Mouse (Mus musculus) urinary bladder, postnatal 14 days (tissue): ENCODE data around the gene Taok3.
"Not testable (repeated sequence)": the region's sequence is repeated elsewhere in the genome, so short reads cannot be mapped to it uniquely, and the experiment has no call there.

Experiments used
- DNase-seq: peaks from one replicate; pipeline ENCODE4 v3.0.0; 2021; ENCODE audit warnings: low spot score

Gene Taok3

DNA sequence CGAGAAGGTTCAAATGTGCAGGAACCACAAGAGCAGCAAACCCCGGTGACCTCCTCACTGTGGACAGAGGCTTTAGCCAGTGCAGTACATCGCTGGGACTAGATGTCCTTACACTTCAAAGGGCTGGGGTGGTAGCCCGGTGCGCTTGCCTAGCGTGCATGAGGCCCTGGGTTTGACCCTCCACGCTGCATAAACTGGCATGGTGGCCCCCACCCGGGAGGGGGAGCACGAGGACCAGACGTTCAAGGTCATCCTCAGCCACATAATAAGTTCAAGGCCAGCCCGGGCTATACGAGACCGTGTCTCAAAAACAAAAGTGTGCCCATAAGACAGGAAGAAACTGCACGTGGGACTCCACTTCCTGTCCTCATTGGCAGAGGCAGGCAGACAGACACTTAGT is 148.0 kb downstream of the Taok3 start:
- no peak for DNase-seq

DNA sequence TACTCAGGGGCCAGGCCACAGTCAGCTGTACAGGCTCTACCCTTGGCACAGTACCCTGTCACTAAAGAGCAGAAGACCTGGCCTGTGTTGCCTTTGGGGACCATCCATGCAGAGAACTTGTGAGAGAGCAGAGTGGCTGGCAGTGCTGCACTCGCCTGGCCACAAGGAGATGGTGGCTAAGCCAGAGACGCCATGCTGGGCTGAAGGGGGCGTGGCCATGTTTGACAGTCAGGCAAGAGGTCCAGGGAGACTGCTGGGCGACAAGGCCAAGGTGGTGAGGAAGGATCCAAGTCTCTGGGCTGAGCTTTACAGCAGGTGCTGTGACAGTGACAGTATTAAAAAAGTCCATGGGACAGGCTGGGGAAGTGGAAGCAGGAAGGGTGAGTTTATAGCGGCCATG is 148.8 kb downstream of the Taok3 start:
- no peak for DNase-seq

DNA sequence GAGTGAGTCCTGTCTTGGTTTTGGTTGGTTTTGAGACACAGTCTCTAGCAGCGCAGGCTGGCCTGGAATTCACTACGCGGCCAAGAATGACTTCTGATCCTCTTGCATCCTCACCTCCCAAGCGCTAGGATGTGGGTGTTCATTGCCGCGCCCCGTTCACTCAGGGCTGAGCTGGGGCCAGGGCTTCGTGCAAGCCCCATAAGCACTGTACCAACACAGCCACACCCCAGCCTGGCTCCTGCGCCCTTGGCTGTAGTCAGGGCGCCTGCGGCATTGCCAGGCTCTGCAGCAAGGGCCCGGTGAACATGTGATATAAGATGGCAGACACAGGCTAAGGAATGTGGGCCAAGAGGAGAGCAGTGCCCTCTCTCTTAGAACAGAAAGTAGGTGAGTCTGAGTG is 149.5 kb downstream of the Taok3 start:
- no peak for DNase-seq

DNA sequence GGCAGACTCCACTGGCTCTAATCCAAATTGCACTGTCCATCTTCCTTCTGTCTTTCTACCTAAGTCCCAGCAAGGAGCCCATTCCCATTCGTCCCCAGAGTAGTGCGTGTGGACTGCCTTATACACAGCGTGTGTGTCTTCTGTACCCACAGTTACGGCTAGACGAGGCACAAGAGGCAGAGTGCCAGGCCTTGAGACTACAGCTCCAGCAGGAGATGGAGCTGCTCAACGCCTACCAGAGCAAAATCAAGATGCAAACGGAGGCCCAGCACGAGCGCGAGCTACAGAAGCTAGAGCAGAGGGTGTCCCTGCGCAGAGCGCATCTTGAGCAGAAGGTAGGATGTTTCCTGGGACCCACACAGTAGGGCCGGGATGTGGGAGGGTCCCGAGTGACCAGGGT is 152.0 kb downstream of the Taok3 start:
- DNase-seq, result no peak

DNA sequence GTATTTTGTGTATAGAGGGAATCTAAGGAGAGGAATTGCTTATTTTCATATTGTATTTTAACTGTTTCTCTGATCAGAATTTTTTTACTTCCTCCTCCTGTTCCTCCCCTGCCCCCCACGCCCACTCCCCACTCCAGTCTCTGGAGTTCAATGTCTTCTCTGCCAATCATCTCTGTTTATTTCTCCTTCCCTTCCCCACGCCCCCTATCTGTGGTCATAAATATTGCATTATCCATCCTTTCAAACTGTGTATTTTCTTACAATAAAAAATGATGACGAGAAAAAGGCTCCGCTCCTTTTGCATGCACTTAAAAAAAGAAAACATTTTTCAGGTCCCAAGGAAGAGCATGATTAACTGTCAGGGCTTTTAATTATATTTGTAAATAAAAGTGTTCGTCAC is 154.9 kb downstream of the Taok3 start:
- DNase-seq, result no peak

DNA sequence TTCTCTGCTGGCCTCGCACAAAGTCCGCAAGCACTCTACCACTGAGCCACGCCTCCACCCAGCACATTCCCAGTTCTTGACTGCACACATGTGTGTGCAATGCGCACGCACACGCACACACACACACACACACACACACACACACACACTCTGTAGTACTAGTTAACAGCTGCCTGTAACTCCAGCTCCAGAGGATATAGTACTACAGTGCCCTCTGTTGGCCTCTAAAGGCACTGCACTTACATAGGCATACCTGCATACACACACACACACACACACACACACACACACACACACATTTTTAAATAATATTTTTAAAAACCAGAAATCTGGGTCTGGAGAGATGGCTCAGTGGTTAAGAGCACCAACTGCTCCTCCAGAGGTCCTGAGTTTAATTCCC is 157.9 kb downstream of the Taok3 start:
- DNase-seq, result no peak

DNA sequence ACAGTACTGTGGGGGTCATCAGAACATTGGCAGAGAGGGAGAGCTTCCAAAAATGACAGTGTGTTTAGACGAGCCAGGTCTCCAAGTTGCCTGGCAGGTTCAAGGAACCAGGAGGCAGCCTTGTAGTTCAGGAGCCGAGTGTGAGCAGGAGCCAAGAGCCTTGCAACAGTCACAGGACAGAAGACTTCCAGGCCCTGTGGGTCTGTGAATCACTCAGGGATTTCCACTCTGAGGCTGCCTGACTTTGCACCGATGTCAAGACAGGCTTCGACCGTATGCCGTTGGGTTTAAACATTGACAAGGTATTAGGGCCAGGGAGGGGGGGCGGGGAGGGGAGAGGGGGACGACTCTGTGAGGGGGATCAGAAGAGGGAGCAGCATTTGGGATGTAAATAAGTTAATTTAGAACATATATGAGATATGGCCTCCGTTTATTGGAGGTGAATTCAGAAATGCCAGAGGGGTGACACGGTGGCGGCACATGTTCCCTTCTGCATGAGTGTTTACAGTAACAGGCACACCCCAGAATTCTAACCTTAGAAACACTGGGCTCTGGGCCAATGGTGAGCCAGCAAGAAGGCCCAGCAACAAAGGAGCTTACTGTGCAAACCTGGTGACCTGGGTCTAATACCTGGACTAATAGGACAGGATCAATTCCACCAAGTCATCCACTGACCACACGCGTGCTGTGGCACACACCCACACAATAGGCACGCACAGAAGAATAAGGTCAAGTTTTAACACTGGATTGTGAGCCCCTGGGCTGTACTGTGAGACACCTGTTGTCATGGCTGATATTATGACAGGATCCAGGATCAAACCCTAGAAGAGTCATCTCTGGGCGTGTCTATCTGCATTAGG is 159.1 kb downstream of the Taok3 start:
- DNase-seq, result peak; percentile 86

DNA sequence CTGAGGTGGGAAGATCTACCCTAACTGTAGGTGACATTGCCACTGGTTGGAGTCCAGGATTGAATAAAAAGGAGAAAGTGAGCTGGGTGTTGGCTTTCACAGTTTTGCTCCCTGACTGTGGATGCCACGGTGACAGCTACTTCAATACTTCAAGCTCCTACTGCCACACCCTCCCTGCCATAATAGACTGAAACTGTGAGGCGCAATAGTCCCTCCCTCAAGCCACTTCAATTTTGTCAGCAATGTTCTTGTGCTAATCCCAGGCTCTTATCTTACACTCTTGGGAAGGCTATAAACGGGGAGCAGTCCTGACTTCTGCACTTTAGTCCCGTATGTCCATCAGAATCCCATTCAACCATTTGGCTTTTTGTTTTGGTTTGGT is 159.7 kb downstream of the Taok3 start:
- no peak for DNase-seq

DNA sequence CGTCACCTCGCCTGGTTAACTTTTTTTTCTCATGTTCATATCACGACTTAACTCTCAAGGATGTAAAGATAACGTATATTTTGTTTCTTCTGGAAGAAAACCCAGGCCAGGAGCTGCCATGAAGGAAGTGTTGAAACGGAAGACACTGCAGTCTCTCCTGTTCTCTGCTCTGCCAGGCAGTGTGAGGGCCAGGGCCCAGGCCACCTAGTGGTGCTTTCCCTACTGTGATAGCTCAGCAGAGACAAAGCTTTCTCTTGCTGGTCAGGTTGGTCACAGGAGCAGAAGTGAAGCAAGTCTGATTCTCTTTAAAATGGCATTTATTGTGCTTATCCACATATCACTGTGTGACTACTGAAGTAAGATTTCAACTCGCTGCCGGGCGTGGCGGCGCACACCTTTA is 161.6 kb downstream of the Taok3 start:
- DNase-seq, result peak; percentile 43

DNA sequence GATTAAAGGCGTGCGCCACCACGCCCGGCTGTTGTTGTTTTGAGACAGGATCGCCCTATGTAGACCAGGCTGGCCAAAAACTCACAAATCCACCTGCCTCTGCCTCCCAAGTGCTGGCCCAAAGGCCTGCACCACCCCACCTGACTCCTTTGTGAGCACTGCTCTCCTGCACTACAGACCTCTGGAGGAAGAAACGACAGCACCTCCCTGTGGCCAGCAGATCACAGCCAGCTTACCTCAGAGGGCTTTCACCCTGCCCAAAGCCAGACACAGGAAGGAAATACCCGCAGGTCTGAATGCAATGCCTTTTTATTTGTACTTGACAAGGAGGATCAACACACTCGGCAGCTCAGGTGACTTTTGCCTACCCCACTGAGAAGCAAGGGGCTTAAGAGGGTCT is 162.4 kb downstream of the Taok3 start:
- DNase-seq, result no peak

DNA sequence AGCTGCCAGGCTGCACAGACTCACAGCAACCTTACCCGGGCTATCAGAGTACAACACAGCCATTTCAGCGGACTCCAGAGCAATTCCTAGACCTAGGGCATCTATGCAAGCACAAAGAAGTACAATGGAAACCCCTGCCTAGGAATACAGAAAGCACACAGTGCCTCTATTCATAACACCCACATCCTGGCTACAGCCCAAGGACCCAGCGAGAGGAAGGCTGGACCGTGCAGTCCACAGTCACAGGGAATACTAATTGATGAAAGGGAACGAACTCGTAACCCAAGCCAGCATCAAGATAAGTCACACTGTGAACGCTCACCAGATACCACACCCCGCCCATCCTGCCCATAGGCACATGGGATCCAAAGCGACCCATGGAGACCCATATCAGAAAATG is 164.1 kb downstream of the Taok3 start:
- DNase-seq, result peak; percentile 13

DNA sequence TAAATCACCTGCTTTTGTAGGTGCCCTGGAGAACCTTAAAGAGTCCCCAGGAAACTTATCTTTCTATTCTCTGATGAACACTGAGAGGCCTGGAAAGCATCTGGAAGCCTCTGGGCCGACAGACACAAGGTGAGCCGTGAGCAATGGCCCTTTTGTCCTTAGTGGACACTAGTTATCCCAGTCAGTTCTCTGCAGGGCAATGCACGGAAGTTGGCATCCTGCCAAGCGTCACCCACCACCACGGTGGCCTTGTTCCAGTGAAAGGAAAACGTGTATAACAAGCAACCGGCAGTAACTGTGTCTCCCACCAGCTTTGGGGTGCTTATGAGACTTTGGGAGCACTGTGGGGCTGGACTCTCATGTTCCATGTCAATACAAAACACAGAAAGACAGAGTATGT is 164.8 kb downstream of the Taok3 start:
- peak; percentile 24 for DNase-seq

DNA sequence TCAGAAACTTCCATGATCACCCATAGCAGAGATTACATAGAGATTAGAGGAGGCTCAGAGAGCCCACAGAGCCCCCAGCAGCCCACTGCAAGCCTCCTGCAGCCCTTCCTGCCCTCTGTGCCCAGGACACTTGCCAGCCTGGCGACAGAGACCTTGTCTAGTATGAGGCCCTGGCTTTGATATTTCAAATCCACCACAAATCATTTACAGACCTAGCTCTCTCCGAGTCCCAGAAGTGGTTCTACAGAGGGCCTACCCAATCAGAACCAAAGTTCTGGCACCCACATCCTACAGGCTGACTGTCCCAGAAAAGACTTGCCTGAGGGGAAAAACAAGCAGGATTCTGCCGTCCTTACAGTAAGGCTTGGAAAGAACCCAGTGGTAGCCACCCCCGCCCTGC is 165.3 kb downstream of the Taok3 start:
- DNase-seq, result no peak

DNA sequence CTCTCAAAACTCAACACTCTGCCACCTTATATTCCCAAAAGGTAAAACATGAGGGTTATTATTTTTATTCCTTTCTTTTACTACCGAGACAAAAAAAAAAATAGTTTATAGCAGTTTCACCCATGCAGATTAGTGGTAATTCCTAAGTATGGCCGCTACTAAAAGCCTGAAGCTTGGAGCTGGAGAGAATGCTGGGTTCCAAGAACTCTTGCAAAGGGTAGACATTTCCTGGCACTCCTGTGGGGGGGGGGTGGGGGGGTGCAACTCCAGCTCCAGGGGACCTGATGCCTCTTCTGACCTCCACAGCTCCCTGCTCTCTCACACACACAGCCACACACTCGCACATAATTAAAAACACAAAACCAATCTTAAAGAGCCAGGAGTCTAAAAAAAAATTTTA is 166.4 kb downstream of the Taok3 start:
- DNase-seq, result no peak

DNA sequence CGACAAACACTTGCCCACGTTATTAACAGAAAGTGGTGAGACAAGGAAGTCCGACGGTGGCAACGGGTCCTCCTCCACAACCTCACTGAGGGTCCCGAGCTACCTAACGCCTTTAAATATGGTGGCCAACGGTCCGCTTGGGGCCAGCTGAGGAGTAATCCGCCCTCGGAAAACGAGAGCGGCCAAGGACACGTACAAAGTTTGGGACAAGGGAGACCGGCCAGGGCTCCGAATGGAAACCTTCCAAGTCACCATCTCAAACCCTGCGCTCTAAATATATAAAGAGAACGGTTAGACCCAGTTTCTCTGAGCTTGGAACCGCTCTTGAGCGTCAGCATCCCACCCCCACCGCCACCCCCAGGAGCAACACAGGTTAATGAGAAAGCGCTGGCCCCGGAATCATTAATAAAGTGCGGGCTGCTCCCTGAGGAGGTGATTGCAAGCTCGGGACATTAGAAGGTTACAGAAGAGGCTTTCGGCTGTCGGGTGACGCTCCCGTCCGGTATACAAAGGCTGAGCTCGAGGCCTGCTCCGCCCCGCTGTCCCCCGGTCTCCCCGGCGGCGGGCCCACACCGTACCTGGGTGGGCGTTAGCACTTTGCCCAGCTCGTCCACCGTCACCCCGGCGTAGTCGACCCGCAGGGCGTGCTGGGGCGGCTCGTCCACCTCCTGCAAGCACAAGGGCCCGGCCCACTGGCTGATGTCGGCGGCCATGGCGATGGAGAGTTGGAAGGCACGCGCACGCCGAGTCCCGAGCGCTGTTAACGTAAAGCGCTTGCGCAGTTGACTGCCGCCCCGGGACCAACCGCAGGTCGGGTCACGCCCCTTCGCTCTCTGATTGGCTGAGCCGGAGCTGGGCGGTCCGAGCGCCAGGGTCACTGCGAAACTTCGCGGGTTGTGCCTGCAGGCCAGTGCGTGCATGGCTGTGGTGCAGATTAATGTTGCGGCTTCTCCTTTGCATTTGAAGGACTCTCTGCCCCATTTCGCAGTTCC is 167.2 kb downstream of the Taok3 start, which contains the start of gene Pebp1:
TSS of gene Pebp1 (minus strand) at position 795 of the 992 bp plus-strand sequence.
- peak; percentile 98 for DNase-seq

DNA sequence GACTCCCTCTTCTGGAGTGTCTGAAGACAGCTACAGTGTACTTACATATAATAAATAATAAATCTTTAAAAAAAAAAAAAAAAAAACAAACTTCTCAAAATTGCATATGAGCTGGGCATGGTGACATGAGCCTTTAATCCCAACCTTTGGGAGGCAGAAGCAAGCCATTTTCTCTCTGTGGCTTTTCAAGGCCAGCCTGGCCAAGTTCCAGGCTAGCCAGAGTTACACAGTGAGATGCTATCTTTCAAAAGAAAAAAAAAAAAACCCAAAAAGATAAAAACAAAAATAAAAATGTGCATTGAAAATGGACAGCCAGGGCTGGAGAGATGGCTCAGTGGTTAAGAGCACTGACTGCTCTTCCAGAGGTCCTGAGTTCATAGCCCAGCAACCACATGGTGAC is 169.7 kb downstream of the Taok3 start:
- DNase-seq, result no peak

DNA sequence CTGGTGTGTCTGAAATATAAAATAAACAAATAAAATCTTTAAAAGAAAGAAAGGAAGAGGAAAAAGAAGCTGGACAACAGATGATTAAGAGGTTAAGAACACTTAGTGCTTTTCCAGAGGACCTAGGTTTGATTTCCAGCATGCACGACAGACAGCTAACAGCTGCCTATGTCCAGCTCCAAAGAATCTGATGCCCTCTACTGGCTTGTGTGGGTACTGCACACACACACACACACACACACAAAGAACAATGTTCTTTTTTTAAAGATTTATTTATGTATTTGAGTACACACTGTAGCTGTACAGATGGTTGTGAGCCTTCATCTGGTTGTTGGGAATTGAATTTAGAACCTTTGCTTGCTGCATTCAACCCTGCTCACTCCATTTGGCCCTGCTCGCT is 170.2 kb downstream of the Taok3 start:
- no peak for DNase-seq

DNA sequence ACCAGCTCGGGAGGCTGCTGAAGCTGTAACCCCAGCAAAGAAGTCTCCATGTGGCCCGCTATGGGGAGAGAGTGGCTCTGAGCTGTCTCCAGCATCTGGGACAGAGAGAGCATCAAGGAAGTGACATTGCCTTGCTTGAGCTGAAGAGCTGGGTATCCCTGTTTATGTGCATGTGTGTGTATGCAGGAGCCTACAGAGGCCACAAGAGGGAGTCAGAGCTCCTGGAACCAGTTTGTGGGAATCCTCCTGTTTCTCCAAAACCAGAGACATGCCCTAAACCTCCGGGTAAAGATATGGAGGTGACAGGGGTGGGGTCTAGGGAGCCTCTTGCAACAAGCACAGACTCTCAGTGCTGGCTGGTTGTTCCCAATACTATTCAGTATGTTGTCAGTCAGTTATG is 171.4 kb downstream of the Taok3 start:
- no peak for DNase-seq

DNA sequence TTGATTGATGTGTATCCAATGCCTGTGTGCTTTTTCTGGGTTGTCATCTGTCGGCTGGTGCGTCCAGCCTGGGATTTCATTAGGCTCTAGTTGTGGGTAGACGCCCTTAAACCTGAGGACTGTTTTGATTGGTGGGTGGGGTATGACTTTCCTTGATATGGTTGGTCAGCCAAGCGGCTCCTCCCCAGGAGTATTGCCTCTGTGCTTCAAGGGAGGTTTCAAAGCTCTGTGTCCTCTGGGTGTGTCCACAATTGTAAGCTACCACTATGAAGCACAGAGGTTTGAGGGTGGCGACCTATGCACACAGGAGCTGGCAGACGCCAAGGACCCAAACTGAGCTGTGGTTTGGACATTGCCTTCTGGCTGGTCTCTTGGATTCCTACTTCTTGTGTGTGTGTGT is 172.6 kb downstream of the Taok3 start:
- DNase-seq, result no peak

DNA sequence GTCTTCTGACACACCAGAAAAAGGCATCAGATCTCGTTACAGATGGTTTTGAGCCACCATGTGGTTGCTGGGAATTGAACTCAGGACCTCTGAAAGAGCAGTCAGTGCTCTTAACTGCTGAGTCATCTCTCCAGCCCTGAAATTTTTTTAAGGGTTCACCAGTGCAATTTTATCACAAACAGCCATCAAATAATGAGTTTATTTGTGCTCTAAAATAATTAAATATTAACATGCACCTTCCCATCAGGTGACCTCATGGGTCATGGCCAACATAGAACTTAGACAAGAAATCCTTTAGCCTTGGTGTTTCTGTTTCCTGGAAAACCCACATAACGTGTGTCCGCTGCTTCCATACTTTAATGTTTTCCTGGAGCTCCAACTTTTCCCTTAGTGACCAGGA is 173.8 kb downstream of the Taok3 start:
- not testable (repeated sequence) for DNase-seq

DNA sequence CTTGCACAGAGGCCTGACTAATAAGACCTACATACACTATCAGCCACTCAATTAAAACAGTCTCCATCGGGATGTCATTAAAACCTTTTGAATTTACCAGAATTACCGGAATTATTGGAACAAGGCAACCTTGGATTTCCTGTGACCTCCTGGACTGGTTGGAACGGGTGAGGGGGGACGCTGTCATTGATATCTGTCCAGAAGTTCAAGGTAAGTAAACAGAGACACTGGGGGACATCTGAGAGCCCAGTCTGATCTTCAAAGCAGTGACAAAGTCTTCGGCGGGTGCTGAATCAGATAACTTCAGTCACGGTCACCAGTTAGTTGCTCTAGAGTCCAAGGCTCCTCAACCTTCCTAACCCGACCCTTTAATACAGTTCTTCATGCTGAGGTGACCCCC is 175.1 kb downstream of the Taok3 start:
- no peak for DNase-seq

DNA sequence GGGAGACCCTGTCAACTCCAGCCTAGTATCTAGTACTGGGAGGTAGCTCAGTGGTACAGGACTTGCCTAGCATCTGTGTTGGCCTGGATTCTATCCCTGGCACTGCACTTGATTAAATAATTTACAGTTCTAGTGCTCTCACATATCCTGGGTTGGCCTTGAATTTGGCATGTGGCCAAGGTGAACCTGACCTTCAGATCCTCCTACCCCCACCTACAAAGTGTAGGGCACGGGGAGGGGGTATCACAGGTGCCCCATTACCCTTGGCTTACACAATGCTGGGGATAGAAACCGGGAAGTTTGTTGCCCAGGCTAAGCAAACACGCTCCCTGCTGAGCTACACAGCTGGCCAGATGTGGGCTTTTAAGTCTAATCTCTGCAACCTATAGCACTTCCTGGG is 183.0 kb downstream of the Taok3 start:
- DNase-seq, result no peak
